Mouse (Mus musculus): Measurements from ENCODE around the gene Tanc2. TPM values are rescaled to one million over a fixed set of nuclear protein-coding genes. Genes with fewer than 3 reads are reported as not detected.

Gene Tanc2
- polyA plus RNA-seq, 2 experiments, result 0.66 to 0.89 TPM

- ATAC-seq (ENCODE audit: insufficient read depth) (no peak), DNase-seq (ENCODE audit: low read depth in 3 of 3, low spot score in 3 of 3) (no peak)
- no peaks in the 10 kb centered on the region for H3K4me1 ChIP-seq (replicated peaks; ENCODE audit: control insufficient read depth in 2 of 2, insufficient read depth in 2 of 2, low read length in 1 of 2)
- 69% methylated on average over 1 of the region's 1 CpGs for WGBS (ENCODE audit: insufficient replicate concordance)
- H3K9ac ChIP-seq (replicated peaks), result no peak overlapping the region
- H3K27ac ChIP-seq, result no peak overlapping the region
- no peak overlapping the region for H3K4me3 ChIP-seq (ENCODE audit: insufficient read depth in 1 of 2, low read depth in 2 of 2, low read length in 2 of 2)
- H3K9me3 ChIP-seq (ENCODE audit: control insufficient read depth, low read length), result no peaks in the 10 kb centered on the region
- no peaks in the 10 kb centered on the region for H3K36me3 ChIP-seq (replicated peaks; ENCODE audit: control insufficient read depth, insufficient read depth, low read depth)
- no peak overlapping the region for H3K4me2 ChIP-seq (ENCODE audit: low read depth)
- H3K27me3 ChIP-seq (ENCODE audit: control insufficient read depth, insufficient read depth, low read length), result no peaks in the 10 kb centered on the region
- TF ChIP-seq CTCF (IDR thresholded peaks at IDR 0.05; ENCODE audit: low read depth) (no peak), EP300 (IDR thresholded peaks at IDR 0.05; ENCODE audit: low read depth) (no peak)
Observed at GRCm38 (mm10) chr11:105667879-105668278, 78.1 kb downstream of the Tanc2 start.

DNA sequence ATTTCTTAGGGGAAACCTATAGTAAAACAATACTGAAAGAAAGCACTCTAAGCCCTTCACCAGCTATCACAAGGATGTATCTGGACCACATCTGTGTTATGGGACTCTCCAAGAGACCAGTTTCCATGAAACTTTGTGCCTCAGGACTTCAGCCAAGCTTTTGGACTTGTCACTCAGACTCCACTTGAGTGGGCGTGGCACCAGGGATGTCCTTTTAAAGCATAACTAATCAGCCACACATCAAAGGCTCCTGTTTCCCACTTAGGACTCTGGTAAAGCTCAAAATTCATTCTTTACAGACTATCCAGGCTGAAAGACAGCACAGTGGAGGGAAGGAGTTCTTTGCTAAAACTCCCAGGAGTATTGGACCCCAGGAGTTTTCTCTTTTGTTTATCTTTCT, 89.2 kb downstream of the Tanc2 start:
- H3K4me3 ChIP-seq (ENCODE audit: insufficient read depth in 1 of 2, low read depth in 2 of 2, low read length in 2 of 2), result no peak overlapping the region
- no peak overlapping the region for H3K27ac ChIP-seq
- H3K4me1 ChIP-seq (replicated peaks; ENCODE audit: control insufficient read depth in 2 of 2, insufficient read depth in 2 of 2, low read length in 1 of 2), result no peaks in the 10 kb centered on the region
- no peaks in the 10 kb centered on the region for H3K36me3 ChIP-seq (replicated peaks; ENCODE audit: control insufficient read depth, insufficient read depth, low read depth)
- TF ChIP-seq EP300 (IDR thresholded peaks at IDR 0.05; ENCODE audit: low read depth) (no peak), CTCF (IDR thresholded peaks at IDR 0.05; ENCODE audit: low read depth) (no peak)
- no peaks in the 10 kb centered on the region for H3K9me3 ChIP-seq (ENCODE audit: control insufficient read depth, low read length)
- no peaks in the 10 kb centered on the region for H3K27me3 ChIP-seq (ENCODE audit: control insufficient read depth, insufficient read depth, low read length)
- 26% methylated on average over 1 of the region's 1 CpGs for WGBS (ENCODE audit: insufficient replicate concordance)
- no peak overlapping the region for H3K4me2 ChIP-seq (ENCODE audit: low read depth)
- DNase-seq (ENCODE audit: low read depth in 3 of 3, low spot score in 3 of 3) (no peak), ATAC-seq (ENCODE audit: insufficient read depth) (no peak)
- no peak overlapping the region for H3K9ac ChIP-seq (replicated peaks)

DNA sequence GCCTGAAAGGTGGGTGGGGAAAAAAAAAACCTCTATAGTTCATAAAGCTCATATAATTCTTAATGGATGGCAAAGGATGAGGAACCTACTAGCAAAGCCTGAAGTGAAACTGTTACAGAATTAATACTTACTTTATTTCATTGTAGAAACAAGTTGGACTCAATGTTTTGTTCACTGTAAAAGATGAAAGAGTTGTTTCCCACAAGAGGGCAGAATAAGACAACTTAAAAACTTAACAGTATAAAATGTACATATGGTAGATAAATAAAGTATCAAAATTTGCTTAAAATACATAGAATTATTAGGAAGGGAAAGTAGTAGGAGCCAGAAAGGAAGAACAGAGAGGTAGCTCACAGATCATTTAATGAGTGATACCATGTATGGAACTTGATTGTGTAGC, 95.0 kb downstream of the Tanc2 start:
- H3K27me3 ChIP-seq (ENCODE audit: control insufficient read depth, insufficient read depth, low read length), result no peaks in the 10 kb centered on the region
- TF ChIP-seq EP300 (IDR thresholded peaks at IDR 0.05; ENCODE audit: low read depth) (no peak), CTCF (IDR thresholded peaks at IDR 0.05; ENCODE audit: low read depth) (no peak)
- ATAC-seq (ENCODE audit: insufficient read depth) (no peak), DNase-seq (ENCODE audit: low read depth in 3 of 3, low spot score in 3 of 3) (no peak)
- no peaks in the 10 kb centered on the region for H3K4me1 ChIP-seq (replicated peaks; ENCODE audit: control insufficient read depth in 2 of 2, insufficient read depth in 2 of 2, low read length in 1 of 2)
- no peaks in the 10 kb centered on the region for H3K9me3 ChIP-seq (ENCODE audit: control insufficient read depth, low read length)
- no peak overlapping the region for H3K27ac ChIP-seq
- H3K9ac ChIP-seq (replicated peaks), result no peak overlapping the region
- no peaks in the 10 kb centered on the region for H3K36me3 ChIP-seq (replicated peaks; ENCODE audit: control insufficient read depth, insufficient read depth, low read depth)
- H3K4me3 ChIP-seq (ENCODE audit: insufficient read depth in 1 of 2, low read depth in 2 of 2, low read length in 2 of 2), result no peak overlapping the region
- no peak overlapping the region for H3K4me2 ChIP-seq (ENCODE audit: low read depth)

- Histone ChIP-seq H3K4me1 (replicated peaks; ENCODE audit: control insufficient read depth in 2 of 2, insufficient read depth in 2 of 2, low read length in 1 of 2) (no peaks in the 10 kb centered on the region), H3K36me3 (replicated peaks; ENCODE audit: control insufficient read depth, insufficient read depth, low read depth) (no peaks in the 10 kb centered on the region), H3K27ac (no peak overlapping the region), H3K4me2 (ENCODE audit: low read depth) (no peak overlapping the region), H3K4me3 (ENCODE audit: insufficient read depth in 1 of 2, low read depth in 2 of 2, low read length in 2 of 2) (no peak overlapping the region), H3K9ac (replicated peaks) (no peak overlapping the region), H3K9me3 (ENCODE audit: control insufficient read depth, low read length) (no peaks in the 10 kb centered on the region), H3K27me3 (ENCODE audit: control insufficient read depth, insufficient read depth, low read length) (no peaks in the 10 kb centered on the region)
- ATAC-seq (ENCODE audit: insufficient read depth), result no peak
- TF ChIP-seq CTCF (IDR thresholded peaks at IDR 0.05; ENCODE audit: low read depth) (no peak), EP300 (IDR thresholded peaks at IDR 0.05; ENCODE audit: low read depth) (no peak)
- DNase-seq (ENCODE audit: low read depth in 3 of 3, low spot score in 3 of 3), result no peak
- WGBS (ENCODE audit: insufficient replicate concordance), result 68% methylated on average over 3 of the region's 3 CpGs
Observed at GRCm38 (mm10) chr11:105700528-105700927, 110.7 kb downstream of the Tanc2 start.

DNA sequence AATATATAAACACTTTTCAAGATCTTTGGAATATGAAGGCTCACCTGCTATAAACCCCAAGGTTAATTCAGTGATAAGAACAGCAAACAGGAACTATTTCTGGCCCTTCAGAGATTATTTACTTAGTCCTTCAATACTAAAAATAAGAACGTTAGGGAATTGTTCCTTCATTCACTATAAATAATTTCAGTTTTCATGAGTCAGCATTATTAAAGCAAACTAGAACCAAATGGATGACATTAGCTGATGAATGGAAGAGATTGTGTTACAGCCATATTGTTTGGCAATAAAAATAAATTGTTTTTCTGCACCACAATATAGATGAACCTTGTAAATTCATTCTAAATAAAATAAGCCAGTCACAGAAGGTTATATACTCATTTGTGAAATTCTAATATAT, 129.9 kb downstream of the Tanc2 start:
- Histone ChIP-seq H3K4me2 (ENCODE audit: low read depth) (no peak overlapping the region), H3K4me3 (ENCODE audit: insufficient read depth in 1 of 2, low read depth in 2 of 2, low read length in 2 of 2) (no peak overlapping the region), H3K9me3 (ENCODE audit: control insufficient read depth, low read length) (no peaks in the 10 kb centered on the region), H3K4me1 (replicated peaks; ENCODE audit: control insufficient read depth in 2 of 2, insufficient read depth in 2 of 2, low read length in 1 of 2) (no peaks in the 10 kb centered on the region), H3K9ac (replicated peaks) (no peak overlapping the region), H3K27me3 (ENCODE audit: control insufficient read depth, insufficient read depth, low read length) (no peaks in the 10 kb centered on the region), H3K27ac (no peak overlapping the region), H3K36me3 (replicated peaks; ENCODE audit: control insufficient read depth, insufficient read depth, low read depth) (no peaks in the 10 kb centered on the region)
- no peak for TF ChIP-seq CTCF (IDR thresholded peaks at IDR 0.05; ENCODE audit: low read depth)
- DNase-seq (ENCODE audit: low read depth in 3 of 3, low spot score in 3 of 3), result no peak
- WGBS (ENCODE audit: insufficient replicate concordance), result 35% methylated on average over 1 of the region's 1 CpGs
- no peak for ATAC-seq (ENCODE audit: insufficient read depth)

DNA sequence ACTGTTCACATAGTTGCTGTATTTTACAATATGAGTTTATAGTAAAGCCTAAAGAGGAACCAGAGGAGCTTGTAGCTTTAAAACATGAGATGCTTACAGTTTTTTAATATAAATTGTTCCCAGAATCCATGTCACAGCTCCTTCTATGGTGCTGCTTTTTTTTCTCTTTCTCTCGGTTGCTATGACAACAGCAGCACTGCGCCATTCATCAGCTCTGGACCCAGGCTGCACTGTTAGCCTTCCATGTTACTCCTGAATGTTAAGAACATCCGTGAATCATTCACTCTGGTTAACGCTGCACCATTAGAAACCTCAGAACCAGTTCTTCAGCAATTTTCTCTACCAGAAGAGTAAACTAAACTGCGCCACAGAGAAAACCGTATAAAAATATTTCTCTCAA, 141.8 kb downstream of the Tanc2 start:
- H3K4me2 ChIP-seq (ENCODE audit: low read depth), result no peak overlapping the region
- H3K36me3 ChIP-seq (replicated peaks; ENCODE audit: control insufficient read depth, insufficient read depth, low read depth), result no peaks in the 10 kb centered on the region
- no peaks in the 10 kb centered on the region for H3K4me1 ChIP-seq (replicated peaks; ENCODE audit: control insufficient read depth in 2 of 2, insufficient read depth in 2 of 2, low read length in 1 of 2)
- H3K27ac ChIP-seq, result no peak overlapping the region
- no peak for ATAC-seq (ENCODE audit: insufficient read depth)
- 71% methylated on average over 6 of the region's 6 CpGs for whole genome bisulfite sequencing (ENCODE audit: insufficient replicate concordance)
- H3K9ac ChIP-seq (replicated peaks), result no peak overlapping the region
- DNase-seq (ENCODE audit: low read depth in 3 of 3, low spot score in 3 of 3), result no peak
- TF ChIP-seq EP300 (IDR thresholded peaks at IDR 0.05; ENCODE audit: low read depth) (no peak), CTCF (IDR thresholded peaks at IDR 0.05; ENCODE audit: low read depth) (no peak)
- H3K9me3 ChIP-seq (ENCODE audit: control insufficient read depth, low read length), result no peaks in the 10 kb centered on the region
- no peak overlapping the region for H3K4me3 ChIP-seq (ENCODE audit: insufficient read depth in 1 of 2, low read depth in 2 of 2, low read length in 2 of 2)
- no peaks in the 10 kb centered on the region for H3K27me3 ChIP-seq (ENCODE audit: control insufficient read depth, insufficient read depth, low read length)

Data from liver, embryonic 14.5 days (tissue).